Mouse (Mus musculus): ENCODE results near the gene Klhl41.
"Not testable (repeated sequence)": the region's sequence is repeated elsewhere in the genome, so short reads cannot be mapped to it uniquely, and the experiment has no call there.

Klhl41 gene

GRCm38 (mm10) chr2:69669853-69670252 lies at the start of gene Klhl41:
Gene Klhl41, plus strand, starts transcription at chr2:69670120.
- DNase-seq: no peak

- DNase-seq: peak; percentile 9
These were observed 40.7 kb upstream of the Klhl41 start for GRCm38 (mm10) chr2:69629215-69629614.

- DNase-seq: no peak
These were observed 40.0 kb upstream of the Klhl41 start for GRCm38 (mm10) chr2:69629914-69630313.

GRCm38 (mm10) chr2:69630792-69631191 lies 39.1 kb upstream of the Klhl41 start:
- DNase-seq: peak; percentile 51

GRCm38 (mm10) chr2:69631449-69631848 lies 38.5 kb upstream of the Klhl41 start:
- peak; percentile 6 for DNase-seq

- DNase-seq: peak; percentile 64
These were observed 34.7 kb upstream of the Klhl41 start for GRCm38 (mm10) chr2:69635064-69635701.

GRCm38 (mm10) chr2:69635807-69636206 lies 34.1 kb upstream of the Klhl41 start:
- DNase-seq: peak; percentile 69

GRCm38 (mm10) chr2:69637989-69638388 lies 31.9 kb upstream of the Klhl41 start:
- not testable (repeated sequence) for DNase-seq

- DNase-seq: no peak
These were observed 29.8 kb upstream of the Klhl41 start for GRCm38 (mm10) chr2:69640100-69640499.

GRCm38 (mm10) chr2:69644968-69645617 lies 24.8 kb upstream of the Klhl41 start:
- DNase-seq: no peak

- peak; percentile 89 for DNase-seq
These were observed 23.0 kb upstream of the Klhl41 start, which contains the start of gene Bbs5 for GRCm38 (mm10) chr2:69646726-69647490. Gene Bbs5, plus strand, starts transcription at chr2:69647171.

- no peak for DNase-seq
These were observed 20.2 kb upstream of the Klhl41 start for GRCm38 (mm10) chr2:69649716-69650115.

GRCm38 (mm10) chr2:69659326-69659725 lies 10.6 kb upstream of the Klhl41 start:
- no peak for DNase-seq

- no peak for DNase-seq
These were observed 6.0 kb upstream of the Klhl41 start for GRCm38 (mm10) chr2:69663827-69664476.

GRCm38 (mm10) chr2:69667656-69668055 lies 2.3 kb upstream of the Klhl41 start:
- no peak for DNase-seq

GRCm38 (mm10) chr2:69668414-69668813 lies 1.5 kb upstream of the Klhl41 start:
- no peak for DNase-seq

- DNase-seq: no peak
These were observed 3.8 kb downstream of the Klhl41 start for GRCm38 (mm10) chr2:69673723-69674122.

GRCm38 (mm10) chr2:69675266-69675665 lies 5.3 kb downstream of the Klhl41 start:
- no peak for DNase-seq

GRCm38 (mm10) chr2:69676713-69677112 lies 6.8 kb downstream of the Klhl41 start:
- DNase-seq: no peak

- not testable (repeated sequence) for DNase-seq
These were observed 7.3 kb downstream of the Klhl41 start for GRCm38 (mm10) chr2:69677215-69677614.

GRCm38 (mm10) chr2:69679990-69680389 lies 10.1 kb downstream of the Klhl41 start:
- DNase-seq: peak; percentile 7

GRCm38 (mm10) chr2:69681931-69682330 lies 12.0 kb downstream of the Klhl41 start:
- DNase-seq: no peak

Data from lung, postnatal 14 days (tissue).